Mouse (Mus musculus): ENCODE measurements around the gene Hcrtr2.

DNA sequence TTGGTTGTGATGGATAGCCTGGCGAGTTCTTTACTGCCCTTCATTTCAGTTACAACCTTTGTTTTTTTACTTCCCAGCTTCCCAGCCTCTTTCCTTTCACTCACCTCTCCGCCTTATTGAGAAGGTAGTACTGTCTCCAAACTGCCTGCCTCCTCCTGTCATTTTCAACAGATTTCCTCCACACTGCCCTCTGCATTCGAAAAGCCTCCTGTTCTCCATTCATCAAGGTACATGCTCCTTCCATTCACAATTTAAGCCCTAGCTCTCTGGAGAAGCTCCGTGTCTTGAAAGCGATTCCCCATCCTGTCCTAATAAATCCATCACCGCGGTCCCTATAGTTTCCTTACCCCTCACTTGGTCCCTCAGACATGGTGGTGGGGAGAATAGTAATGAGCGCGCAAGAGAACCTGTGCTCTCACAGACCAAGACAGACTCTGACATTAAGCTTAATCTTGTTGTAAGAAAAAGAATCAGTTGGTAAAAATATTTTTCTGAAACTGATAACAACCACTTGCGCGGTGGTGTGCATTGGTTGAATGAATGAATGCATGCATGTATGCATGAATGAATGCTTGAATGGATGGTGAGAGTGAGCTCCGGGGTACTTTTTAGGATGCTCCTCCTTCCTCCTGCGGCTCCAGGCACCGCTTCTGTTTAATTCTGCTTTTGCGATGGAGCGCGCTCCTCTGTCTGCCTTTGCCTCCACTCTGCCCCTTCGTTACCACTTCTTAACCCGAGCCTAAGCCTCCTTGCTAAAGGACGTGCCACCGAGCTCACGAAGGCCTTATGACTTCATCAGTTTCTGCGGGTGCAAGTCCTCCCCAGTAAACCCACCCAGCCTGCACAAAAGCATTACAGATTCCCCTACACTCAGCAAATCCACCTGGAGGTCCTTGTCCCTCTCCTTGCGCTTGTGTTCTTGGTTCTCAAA, 1.3 kb downstream of the Hcrtr2 start:
- no peak for TF ChIP-seq CTCF (IDR thresholded peaks at IDR 0.05; ENCODE audit: control insufficient read depth, insufficient read depth, insufficient replicate concordance, low read depth, low read length)
- no peak for TF ChIP-seq POLR2A (IDR thresholded peaks at IDR 0.05; ENCODE audit: control insufficient read depth, low read depth, low read length)

Measured in testis, adult 2 months (tissue).